Mouse (Mus musculus) kidney, postnatal 0 days (tissue): ENCODE measurements around the gene Cyp2c23. TPM values are rescaled to one million over a fixed set of nuclear protein-coding genes. Genes with fewer than 3 reads are reported as not detected.

Source experiments
- ATAC-seq: fragments of 200-750 bp; cut with Nextera tagmentation; replicated peaks from 2 replicates; pipeline ENCODE4 v1.8.0; 2017; ENCODE audit warnings: low read depth, moderate number of reproducible peaks, moderate TSS enrichment, moderate library complexity; ENCODE audit not compliant: low FRiP score
- DNase-seq: peaks from one replicate; pipeline ENCODE4 v3.0.0-alpha.2; 2016; ENCODE audit warnings: low spot score
- H3K27ac ChIP-seq: fragments of 300-500 bp; sonication (generic); 2 replicates; pipeline ENCODE4 v1.5.1; 2014; ENCODE audit warnings: mild to moderate bottlenecking
- H3K27me3 ChIP-seq: fragments of 300-500 bp; sonication (generic); 2 replicates; pipeline ENCODE4 v1.6.1; 2014; ENCODE audit warnings: low read length, mixed read lengths; ENCODE audit not compliant: insufficient read depth
- H3K36me3 ChIP-seq: fragments of 300-500 bp; sonication (generic); 2 replicates; pipeline ENCODE4 v1.6.1; 2014; ENCODE audit warnings: low read length, mixed read lengths; ENCODE audit not compliant: insufficient read depth
- H3K4me1 ChIP-seq: fragments of 300-500 bp; sonication (generic); replicated peaks from 2 replicates; pipeline ENCODE4 v1.6.1; 2014; ENCODE audit warnings: antibody characterized with exemption, low read length, mixed read lengths; ENCODE audit not compliant: insufficient read depth
- H3K4me2 ChIP-seq: fragments of 300-500 bp; sonication (generic); 2 replicates; pipeline ENCODE4 v1.6.1; 2014; ENCODE audit warnings: mild to moderate bottlenecking, low read length, moderate library complexity, mixed read lengths
- H3K4me3 ChIP-seq: fragments of 300-500 bp; sonication (generic); replicated peaks from 2 replicates; pipeline ENCODE4 v1.5.1; 2014; ENCODE audit warnings: low read depth, low read length
- H3K9ac ChIP-seq: fragments of 300-500 bp; sonication (generic); 2 replicates; pipeline ENCODE4 v1.6.1; 2014; ENCODE audit warnings: low read depth, low read length
- H3K9me3 ChIP-seq: fragments of 300-500 bp; sonication (generic); replicated peaks from 2 replicates; pipeline ENCODE4 v1.6.1; 2016; ENCODE audit warnings: low read length, inconsistent platforms, mixed read lengths
- CTCF ChIP-seq: IDR thresholded peaks from 2 replicates; pipeline ENCODE4 v1.5.1; 2016; ENCODE audit warnings: antibody characterized with exemption, low read depth, mild to moderate bottlenecking, moderate library complexity
- WGBS: fragments of 180-500 bp; shearing (Covaris S2); extraction: QIAGEN DNeasy Blood & Tissue Kit; methylation state at CpG from one replicate; pipeline ENCODE4 v1.1.7; 2014; 5-methylcytosine and 5-hydroxymethylcytosine counted together
- polyA plus RNA-seq: library from polyadenylated mRNA; unstranded; fragments of >200 nt; fragmentation: Nextera tagmentation; extraction: Ambion mirVana; gene quantifications from 2 replicates; pipeline ENCODE4 v1.2.1, GENCODE M21; 2015

Gene Cyp2c23
- polyA plus RNA-seq, 1 experiment from 2014 or later, result 1.7 TPM

DNA sequence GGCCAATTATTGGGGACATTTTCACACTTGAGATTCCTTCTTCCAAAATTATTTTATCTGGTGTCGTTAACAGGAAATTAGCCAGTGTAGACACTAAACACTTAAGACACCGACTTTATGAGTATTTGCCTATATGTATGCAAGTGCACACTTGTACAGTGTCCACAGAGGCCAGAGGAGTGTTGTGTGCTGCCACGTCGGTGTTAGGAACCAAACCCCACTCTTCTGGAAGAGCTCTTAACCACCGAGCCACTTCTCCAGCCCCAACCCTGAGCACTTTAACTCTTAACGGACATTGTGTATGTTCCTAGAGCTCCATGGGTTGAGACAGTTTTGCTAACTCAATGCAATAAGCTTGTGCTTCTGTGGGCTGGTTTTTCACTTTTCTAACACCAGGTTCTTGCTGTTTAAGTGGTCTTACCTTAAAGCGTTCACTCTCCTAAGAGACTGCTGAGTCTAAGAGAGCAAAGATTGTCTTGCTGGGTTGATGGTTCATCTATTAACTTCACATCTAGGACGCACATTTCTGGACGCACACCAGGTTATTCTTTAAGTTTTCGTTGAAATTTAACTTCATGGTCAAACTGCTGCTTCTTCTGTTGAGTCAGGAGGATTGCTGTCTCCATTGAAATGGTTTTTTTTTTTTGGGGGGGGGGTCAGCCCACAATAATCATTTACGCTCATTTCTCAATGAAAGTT lies 3.2 kb upstream of the Cyp2c23 start:
- 72% methylated on average over 11 of the region's 11 CpGs for WGBS
- H3K27ac ChIP-seq, result peak overlapping the region; percentile 72
- no peak overlapping the region for H3K4me3 ChIP-seq
- peak; percentile 71 for ATAC-seq
- H3K27me3 ChIP-seq, result no peaks in the 10 kb centered on the region
- H3K4me2 ChIP-seq, result no peak overlapping the region
- no peak for TF ChIP-seq CTCF
- peak; percentile 29 for DNase-seq
- peaks cover 14% of the 10 kb centered on the region; the same call in 1 of the 2 replicates for H3K36me3 ChIP-seq
- H3K9me3 ChIP-seq, result no peaks in the 10 kb centered on the region
- no peak overlapping the region for H3K9ac ChIP-seq
- no peaks in the 10 kb centered on the region for H3K4me1 ChIP-seq

GRCm38 (mm10) chr19:44030024-44030423 lies 1.0 kb upstream of the Cyp2c23 start:
- WGBS, result 95% methylated on average over 5 of the region's 5 CpGs

DNA sequence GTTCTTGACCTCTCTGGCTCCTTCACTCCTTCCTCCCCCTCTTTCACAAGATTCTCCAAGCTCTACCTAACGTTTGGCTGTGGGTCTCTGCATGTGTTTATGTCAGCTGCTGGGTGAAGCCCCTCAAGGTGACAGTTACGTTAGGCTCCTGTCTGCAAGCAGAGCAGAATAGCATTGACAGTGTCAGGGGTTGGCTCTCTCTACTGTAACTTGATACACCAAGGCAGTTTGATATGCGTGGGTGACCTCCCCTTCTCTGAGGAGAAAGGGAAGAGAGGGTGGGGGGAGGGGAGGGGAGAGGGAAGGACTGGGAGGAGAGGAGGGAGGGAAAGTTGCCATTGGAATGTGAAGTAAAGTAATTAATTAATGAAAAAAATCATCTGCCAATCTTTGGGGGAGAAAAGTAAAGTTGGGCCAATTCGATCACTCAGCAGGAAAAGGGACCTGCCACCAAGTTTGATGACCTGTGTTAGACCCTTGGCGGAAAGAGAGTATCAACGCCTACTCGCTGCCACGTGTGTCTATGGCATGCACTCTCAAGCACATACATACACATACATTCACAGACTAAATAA lies 2.0 kb downstream of the Cyp2c23 start:
- Histone ChIP-seq H3K27me3 (no peaks in the 10 kb centered on the region), H3K4me1 (no peaks in the 10 kb centered on the region), H3K4me3 (no peak overlapping the region), H3K9ac (no peak overlapping the region), H3K36me3 (no peaks in the 10 kb centered on the region), H3K9me3 (no peaks in the 10 kb centered on the region), H3K27ac (peak overlapping the region; percentile 47), H3K4me2 (no peak overlapping the region)
- 50% methylated on average over 8 of the region's 8 CpGs for WGBS
- TF ChIP-seq CTCF, result no peak
- DNase-seq (peak; percentile 58), ATAC-seq (peak; percentile 63; the same call in 1 of the 2 replicates)

More at GRCm38 (mm10) chr19:44030024-44030423, 1.0 kb upstream of the Cyp2c23 start:
- DNase-seq (no peak), ATAC-seq (no peak)
- Histone ChIP-seq H3K27me3 (no peaks in the 10 kb centered on the region), H3K4me2 (no peak overlapping the region), H3K36me3 (no peaks in the 10 kb centered on the region), H3K9ac (no peak overlapping the region), H3K4me3 (no peak overlapping the region), H3K27ac (no peak overlapping the region), H3K4me1 (no peaks in the 10 kb centered on the region), H3K9me3 (no peaks in the 10 kb centered on the region)
- no peak for TF ChIP-seq CTCF

- ATAC-seq (no peak), DNase-seq (no peak)
- H3K27ac ChIP-seq, result no peak overlapping the region
- no peaks in the 10 kb centered on the region for H3K4me1 ChIP-seq
- no peak overlapping the region for H3K9ac ChIP-seq
- H3K4me3 ChIP-seq, result no peak overlapping the region
- whole genome bisulfite sequencing, result 83% methylated on average over 13 of the region's 13 CpGs
- H3K36me3 ChIP-seq, result no peaks in the 10 kb centered on the region
- no peaks in the 10 kb centered on the region for H3K27me3 ChIP-seq
- H3K4me2 ChIP-seq, result no peak overlapping the region
- H3K9me3 ChIP-seq, result no peaks in the 10 kb centered on the region
- no peak for TF ChIP-seq CTCF
Measured at GRCm38 (mm10) chr19:44024921-44025585, 4.0 kb downstream of the Cyp2c23 start.

GRCm38 (mm10) chr19:44023066-44023465 lies 5.9 kb downstream of the Cyp2c23 start:
- WGBS, result 64% methylated on average over 5 of the region's 5 CpGs
- no peak overlapping the region for H3K9ac ChIP-seq
- no peaks in the 10 kb centered on the region for H3K27me3 ChIP-seq
- ATAC-seq (no peak), DNase-seq (peak; percentile 17)
- peak; percentile 20; the same call in 1 of the 2 replicates for TF ChIP-seq CTCF
- no peaks in the 10 kb centered on the region for H3K9me3 ChIP-seq
- no peaks in the 10 kb centered on the region for H3K4me1 ChIP-seq
- no peak overlapping the region for H3K27ac ChIP-seq
- H3K4me2 ChIP-seq, result no peak overlapping the region
- H3K36me3 ChIP-seq, result no peaks in the 10 kb centered on the region
- no peak overlapping the region for H3K4me3 ChIP-seq

DNA sequence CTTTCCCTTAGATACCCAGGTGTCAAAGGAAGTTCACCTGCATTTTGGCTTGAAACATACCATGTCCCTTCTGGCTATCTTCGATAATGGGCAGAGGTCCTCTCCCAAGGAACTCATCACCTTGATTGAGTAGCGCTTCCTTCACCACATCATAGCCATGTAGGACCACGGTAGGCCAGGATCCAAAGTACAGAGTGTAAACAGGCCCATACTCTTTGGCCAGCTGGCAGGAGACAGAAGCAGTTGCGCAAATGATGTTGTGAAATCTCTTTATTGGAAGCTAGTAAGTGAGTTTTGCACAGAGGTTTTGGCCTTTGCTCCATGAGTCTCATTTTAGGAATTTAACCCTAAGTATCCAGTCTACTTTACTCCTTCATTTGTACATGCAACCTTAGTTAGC lies 7.5 kb downstream of the Cyp2c23 start:
- DNase-seq (peak; percentile 15), ATAC-seq (no peak; the same call in 1 of the 2 replicates)

More for the DNA sequence above, 7.5 kb downstream of the Cyp2c23 start:
- H3K27me3 ChIP-seq, result no peaks in the 10 kb centered on the region
- TF ChIP-seq CTCF, result no peak
- H3K4me2 ChIP-seq, result no peak overlapping the region
- H3K4me3 ChIP-seq, result no peak overlapping the region
- H3K9ac ChIP-seq, result no peak overlapping the region
- H3K36me3 ChIP-seq, result no peaks in the 10 kb centered on the region
- WGBS, result 87% methylated on average over 4 of the region's 4 CpGs
- no peak overlapping the region for H3K27ac ChIP-seq
- no peaks in the 10 kb centered on the region for H3K4me1 ChIP-seq
- H3K9me3 ChIP-seq, result no peaks in the 10 kb centered on the region
